Mouse (Mus musculus) T-helper 17 cell (primary cell): ENCODE results near the gene Dnah17.

Experiments
- in situ Hi-C, 2 experiments: fragments of 300-600 bp; cut with MboI, MseI; formaldehyde crosslinking; loops; 1 replicate in 1 of 2; 2 replicates in 1 of 2; pipeline ENCODE4 v1.15.1; 2025; ENCODE audit warnings: high pct_unique_total_duplicates in 2 of 2

The Dnah17 gene

GRCm38 (mm10) chr11:118130534-118130933 lies at the start of gene Dnah17:
Gene Dnah17, minus strand, starts transcription at chr11:118130634.
- in situ Hi-C loops: loop anchor here in 1 of 2 experiments (10.0 kb wide), 1 partner anchor 856 kb away; no protein-coding TSS in a partner anchor

DNA sequence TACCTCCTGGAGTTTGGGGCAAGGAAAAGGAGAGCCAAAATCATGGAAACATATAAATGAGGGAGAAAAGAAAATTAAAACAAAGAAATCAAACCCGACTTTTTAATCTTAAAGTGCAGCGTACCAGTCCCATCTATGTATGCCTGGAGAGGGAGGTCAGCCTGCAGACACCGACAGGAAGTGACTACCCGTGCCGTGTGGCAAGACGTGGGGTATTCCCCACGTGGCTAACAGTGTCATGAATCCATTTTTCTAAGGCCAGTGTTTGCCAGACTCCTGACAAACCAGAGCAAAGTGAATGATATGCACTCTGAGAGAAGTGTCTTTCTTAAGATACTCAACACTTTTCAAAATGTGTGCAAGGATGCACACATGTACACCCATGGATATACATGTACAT lies 49.8 kb upstream of the Dnah17 start:
- in situ Hi-C loops: no loop called here

GRCm38 (mm10) chr11:118178236-118178635 lies 47.8 kb upstream of the Dnah17 start:
- in situ Hi-C loops: no loop called here

GRCm38 (mm10) chr11:118174752-118175151 lies 44.3 kb upstream of the Dnah17 start:
- in situ Hi-C loops: no loop called here

- in situ Hi-C loops: no loop called here
Observed at GRCm38 (mm10) chr11:118172768-118173167, 42.3 kb upstream of the Dnah17 start.

DNA sequence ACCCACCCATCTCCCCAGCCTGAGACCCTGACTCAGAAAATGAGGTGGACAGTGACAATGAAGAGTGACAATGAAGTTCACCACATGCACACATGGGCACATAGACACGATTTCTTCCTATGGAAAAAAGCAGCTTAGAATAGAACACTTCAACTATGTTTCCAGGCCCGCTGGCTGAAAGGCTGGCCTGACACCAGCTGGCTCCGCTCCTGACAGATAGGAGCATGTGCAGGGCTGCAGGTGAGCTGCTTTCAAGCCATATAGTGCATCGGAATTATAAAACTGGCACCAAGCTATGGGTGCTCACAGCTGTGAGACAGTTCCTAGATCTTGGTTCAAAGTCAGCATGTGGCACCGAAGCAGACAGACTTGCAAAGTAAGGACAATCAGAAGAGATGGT lies 39.9 kb upstream of the Dnah17 start:
- in situ Hi-C loops: no loop called here

GRCm38 (mm10) chr11:118168714-118169113 lies 38.3 kb upstream of the Dnah17 start:
- in situ Hi-C loops: no loop called here

DNA sequence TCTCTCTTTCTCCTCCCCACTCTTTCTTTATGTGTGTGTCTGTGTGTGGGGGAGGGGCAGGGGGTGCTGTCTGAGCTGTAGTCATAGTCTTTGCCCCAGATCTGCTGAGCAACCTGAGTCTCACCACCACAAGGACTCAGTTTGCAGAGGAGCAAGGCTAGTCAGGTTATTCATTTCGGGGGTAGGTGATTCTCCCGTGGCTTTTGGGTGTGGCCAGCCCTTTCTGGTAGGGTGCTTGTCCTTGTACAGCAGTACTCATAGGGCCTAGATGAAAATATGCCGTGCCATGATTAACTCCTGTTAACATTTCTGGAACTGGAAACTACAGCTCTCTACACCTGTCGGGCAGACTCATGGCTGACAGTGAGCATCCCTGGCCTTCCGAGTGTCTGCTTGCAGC lies 36.2 kb upstream of the Dnah17 start:
- in situ Hi-C loops: no loop called here

DNA sequence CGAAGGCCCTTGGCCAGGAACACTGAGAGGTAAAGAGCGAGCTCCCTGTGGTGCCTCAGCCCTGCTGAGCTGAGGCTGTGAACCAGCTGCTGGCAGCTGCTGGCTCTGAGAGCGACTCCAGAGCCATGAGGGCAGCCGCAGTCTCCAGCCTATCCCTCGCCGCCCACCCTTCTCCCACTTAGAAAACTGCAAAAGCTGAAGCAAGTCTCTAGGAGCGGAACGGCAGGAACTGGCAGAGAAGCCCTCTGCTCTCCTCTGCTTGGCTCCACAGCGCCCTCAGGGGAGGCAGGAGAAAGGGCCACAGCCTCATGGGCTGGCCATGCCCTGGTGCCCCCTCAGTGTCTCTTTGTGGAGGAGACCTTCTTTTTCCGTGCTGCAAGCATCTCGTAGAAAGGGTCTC lies 35.2 kb upstream of the Dnah17 start:
- in situ Hi-C loops: no loop called here

- in situ Hi-C loops: no loop called here
Observed at GRCm38 (mm10) chr11:118164566-118164965, 34.1 kb upstream of the Dnah17 start.

GRCm38 (mm10) chr11:118162245-118162644 lies 31.8 kb upstream of the Dnah17 start:
- in situ Hi-C loops: no loop called here

GRCm38 (mm10) chr11:118161240-118161639 lies 30.8 kb upstream of the Dnah17 start:
- in situ Hi-C loops: no loop called here

DNA sequence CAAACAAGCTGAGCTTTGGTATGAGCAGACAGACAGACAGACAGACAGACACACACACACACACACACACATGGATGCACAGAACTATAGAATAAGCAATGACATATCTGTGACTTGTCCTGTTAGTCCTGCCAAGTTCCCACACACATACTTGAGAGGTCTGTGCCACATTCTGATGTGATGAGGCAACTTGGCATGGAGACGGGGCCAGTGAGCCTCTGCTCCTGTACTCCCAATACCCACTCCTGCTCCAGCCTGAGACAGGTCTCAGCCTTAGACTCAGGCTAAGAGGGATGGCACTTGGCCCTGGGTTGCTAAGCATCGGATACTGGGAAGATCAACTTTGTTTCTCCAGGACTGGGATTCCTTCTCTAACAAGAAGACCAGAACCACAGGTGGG lies 30.3 kb upstream of the Dnah17 start:
- in situ Hi-C loops: no loop called here

- in situ Hi-C loops: no loop called here
Observed at GRCm38 (mm10) chr11:118158753-118159152, 28.3 kb upstream of the Dnah17 start.

- in situ Hi-C loops: no loop called here
Observed at GRCm38 (mm10) chr11:118156480-118157060, 26.1 kb upstream of the Dnah17 start.

DNA sequence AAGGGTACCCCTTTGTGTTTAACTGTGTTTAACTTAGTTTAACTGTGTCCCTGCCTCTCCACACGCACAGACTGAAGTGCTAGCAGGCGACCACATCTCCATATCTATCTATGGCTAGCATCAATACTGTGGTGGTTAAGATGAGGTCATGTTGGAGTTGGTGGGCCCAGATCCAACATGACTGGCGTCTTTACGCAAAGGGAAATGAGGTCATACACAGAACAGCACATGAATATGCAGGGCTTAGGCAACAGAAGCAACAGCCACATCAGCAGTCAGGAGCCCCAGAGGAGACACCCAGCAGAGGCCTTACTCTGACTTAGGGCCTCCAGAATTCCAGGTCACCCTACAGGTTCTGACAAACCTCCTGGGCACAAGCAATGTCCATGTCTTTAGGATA lies 22.5 kb upstream of the Dnah17 start:
- in situ Hi-C loops: no loop called here

GRCm38 (mm10) chr11:118151423-118152180 lies 21.2 kb upstream of the Dnah17 start:
- in situ Hi-C loops: no loop called here

DNA sequence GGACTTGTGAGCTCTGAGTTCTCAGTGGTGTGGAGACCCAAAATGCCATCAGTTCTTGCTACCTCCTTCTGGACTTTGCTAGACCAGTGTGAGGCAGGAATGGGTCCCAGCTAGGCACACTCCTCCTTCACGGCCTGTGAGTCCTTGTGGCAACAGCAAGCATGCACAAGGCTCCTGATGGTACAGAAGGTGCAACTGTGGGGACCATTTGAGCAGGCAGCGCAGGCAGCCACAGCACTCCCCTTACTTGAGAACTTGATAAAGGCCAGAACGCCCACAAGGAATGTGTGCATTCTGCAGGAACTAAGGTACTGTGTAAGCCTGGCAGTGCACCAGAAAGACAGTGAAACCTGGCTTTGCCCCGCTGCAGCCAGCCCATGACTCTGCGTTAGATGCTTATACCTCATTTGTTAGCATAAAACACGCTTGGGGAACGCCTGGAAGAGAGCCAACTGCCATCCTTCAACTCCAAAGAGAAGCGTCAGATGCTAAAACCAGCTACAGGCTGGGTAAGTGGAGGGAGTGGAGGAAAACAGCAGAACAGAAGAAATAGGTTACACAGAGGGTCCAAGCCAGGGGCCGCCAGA lies 19.8 kb upstream of the Dnah17 start:
- in situ Hi-C loops: no loop called here

DNA sequence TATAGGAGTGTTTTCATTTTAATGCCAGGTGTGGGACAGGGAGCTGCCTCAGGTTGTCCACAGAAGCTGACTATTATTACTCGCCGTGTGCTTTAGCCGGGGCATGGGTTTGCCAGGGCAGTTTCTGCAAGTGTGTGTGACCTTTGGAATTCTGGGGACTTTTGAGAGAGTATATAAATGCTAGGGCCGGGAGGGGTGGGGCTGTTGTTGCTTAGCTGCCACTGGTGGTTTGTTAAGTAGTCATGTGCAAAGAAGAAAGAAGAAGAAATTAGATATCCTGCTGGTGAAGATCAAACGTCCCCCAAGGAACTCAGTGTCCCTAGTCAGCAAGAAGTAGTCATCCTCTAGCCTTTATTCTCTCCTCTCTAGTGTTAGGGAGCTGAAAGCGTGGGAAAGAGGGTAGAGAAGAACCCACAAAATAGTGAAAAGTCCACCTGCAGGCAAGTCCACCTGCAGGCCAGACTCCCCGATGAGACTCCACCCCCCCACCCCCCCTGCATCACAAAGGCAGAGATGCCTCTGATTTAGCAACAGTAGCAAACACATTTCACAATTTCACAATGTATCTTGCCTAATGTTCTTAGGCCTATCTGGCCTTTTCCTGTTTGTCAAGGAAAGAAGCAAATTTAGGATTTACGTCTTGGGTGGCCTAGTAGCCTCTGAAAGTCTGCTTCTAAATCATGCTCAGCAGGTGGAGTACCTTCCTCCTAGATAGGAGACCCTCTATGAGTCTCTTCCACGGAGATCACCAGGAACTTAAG lies 17.6 kb upstream of the Dnah17 start:
- in situ Hi-C loops: loop anchor here in 1 of 2 experiments (5.0 kb wide), 1 partner anchor 69 kb away; no protein-coding TSS in a partner anchor

DNA sequence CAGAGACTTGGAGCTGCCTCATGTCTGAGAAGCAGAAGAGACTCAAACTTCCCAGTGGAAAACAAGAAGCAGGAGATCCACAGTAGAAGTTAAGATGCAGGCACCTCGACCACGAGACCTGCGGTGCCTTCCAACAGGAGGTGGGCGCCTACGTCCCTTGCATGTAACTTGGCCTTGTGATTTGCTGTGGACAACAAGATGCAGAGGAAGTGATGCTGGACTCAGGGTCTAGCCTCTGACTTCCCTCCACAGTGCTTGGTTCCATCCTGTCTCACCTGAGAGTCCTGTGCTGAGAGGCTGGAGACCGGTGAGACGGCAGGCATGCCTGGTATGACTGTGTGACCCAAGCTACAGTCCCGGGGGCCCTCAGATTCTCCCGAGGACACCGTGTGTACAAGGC lies 16.0 kb upstream of the Dnah17 start:
- in situ Hi-C loops: loop anchor here in 1 of 2 experiments (5.0 kb wide), 1 partner anchor 71 kb away; no protein-coding TSS in a partner anchor

DNA sequence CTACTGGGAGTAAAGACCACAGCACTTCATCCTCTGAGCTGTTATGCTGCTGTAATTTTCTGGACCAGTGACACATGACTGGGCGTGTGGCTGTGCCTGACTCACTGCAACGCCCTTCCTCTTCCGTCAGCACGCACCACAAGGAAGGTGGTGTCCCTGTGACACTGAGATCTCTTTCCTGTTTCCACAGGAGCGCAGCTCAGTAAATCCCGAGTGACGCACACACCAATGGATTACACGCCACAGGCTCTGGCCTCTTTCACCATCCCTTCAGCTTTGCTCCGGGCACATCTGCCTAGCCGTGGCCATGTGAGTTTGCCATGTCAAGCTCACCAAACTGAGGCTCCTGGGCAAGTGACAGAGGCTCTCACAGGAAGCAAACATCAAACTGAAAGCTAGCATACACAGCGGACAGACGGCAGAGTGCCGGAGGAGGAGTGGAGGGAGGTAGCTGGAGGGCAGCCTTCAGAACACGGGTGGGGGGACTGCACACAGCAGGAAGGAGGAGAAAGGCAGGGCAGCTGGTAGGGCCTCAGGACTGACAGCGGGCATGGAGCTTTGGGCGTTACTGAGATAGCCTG lies 15.4 kb upstream of the Dnah17 start:
- in situ Hi-C loops: loop anchor here in 1 of 2 experiments (5.0 kb wide), 1 partner anchor 71 kb away; no protein-coding TSS in a partner anchor
